Mouse (Mus musculus) myocyte (in vitro differentiated cells): ENCODE measurements around the gene Hcn2. TPM values are rescaled to one million over a fixed set of nuclear protein-coding genes. Genes with fewer than 3 reads are reported as not detected.
A peak's percentile ranks its signal among the peaks of the same experiment; 100 is the strongest.
"Not testable (repeated sequence)": the region's sequence is repeated elsewhere in the genome, so short reads cannot be mapped to it uniquely, and the experiment has no call there.

Experiments
- H3K27me3 ChIP-seq: one replicate; pipeline ENCODE4 v1.6.1; 2011; ENCODE audit not compliant: control insufficient read depth, insufficient read depth, insufficient read length
- H3K36me3 ChIP-seq: one replicate; pipeline ENCODE4 v1.6.1; 2011; ENCODE audit not compliant: control insufficient read depth, insufficient read depth
- H3K4me2 ChIP-seq: one replicate; pipeline ENCODE4 v1.6.1; 2011; ENCODE audit warnings: low read depth, control low read depth
- H3K4me3 ChIP-seq: one replicate; pipeline ENCODE4 v1.5.1; 2011; ENCODE audit warnings: mild to moderate bottlenecking, control low read depth, moderate library complexity
- H3K79me2 ChIP-seq: one replicate; pipeline ENCODE4 v1.6.1; 2011; ENCODE audit not compliant: control insufficient read depth, insufficient read depth
- H3ac ChIP-seq: one replicate; pipeline ENCODE4 v1.6.1; 2011; ENCODE audit not compliant: control insufficient read depth, insufficient read length
- CEBPB ChIP-seq: IDR thresholded peaks from 2 replicates; pipeline ENCODE4 v1.6.1; 2011; ENCODE audit warnings: mild to moderate bottlenecking, moderate library complexity; ENCODE audit not compliant: poor library complexity, insufficient read depth, severe bottlenecking
- E2F4 ChIP-seq: IDR thresholded peaks from one replicate; pipeline ENCODE4 v1.6.1; 2011; ENCODE audit warnings: mild to moderate bottlenecking, control low read depth, moderate library complexity; ENCODE audit not compliant: insufficient read depth
- MAX ChIP-seq: IDR thresholded peaks from one replicate; pipeline ENCODE4 v1.6.1; 2011; ENCODE audit warnings: low read depth, mild to moderate bottlenecking, control low read depth
- MYOD1 ChIP-seq, 3 experiments: IDR thresholded peaks; one replicate each; pipeline ENCODE4 v1.6.1; 2011; ENCODE audit warnings: control low read depth in 2 of 3, low read depth in 2 of 3, mild to moderate bottlenecking in 2 of 3, moderate library complexity in 1 of 3; ENCODE audit not compliant: insufficient read length in 2 of 3, control insufficient read depth in 1 of 3
- MYOG ChIP-seq, 3 experiments: IDR thresholded peaks; one replicate each; pipeline ENCODE4 v1.6.1; 2011; ENCODE audit warnings: control low read depth in 2 of 3, low read depth in 2 of 3, mild to moderate bottlenecking in 2 of 3; ENCODE audit not compliant: insufficient read length in 2 of 3, control insufficient read depth in 1 of 3, insufficient read depth in 1 of 3
- POLR2A ChIP-seq: IDR thresholded peaks from one replicate; pipeline ENCODE4 v1.6.1; 2011; ENCODE audit warnings: low read depth, mild to moderate bottlenecking, control low read depth, moderate library complexity; ENCODE audit not compliant: insufficient read length
- POLR2AphosphoS2 ChIP-seq: IDR thresholded peaks from one replicate; pipeline ENCODE4 v1.6.1; 2011; ENCODE audit warnings: low read depth, control low read depth; ENCODE audit not compliant: insufficient read length
- REST ChIP-seq: IDR thresholded peaks from one replicate; pipeline ENCODE4 v1.6.1; 2011; ENCODE audit warnings: mild to moderate bottlenecking, control low read depth, moderate library complexity; ENCODE audit not compliant: insufficient read depth, insufficient read length
- SRF ChIP-seq: IDR thresholded peaks from one replicate; pipeline ENCODE4 v1.6.1; 2011; ENCODE audit warnings: low read depth; ENCODE audit not compliant: control insufficient read depth, insufficient read length
- TCF12 ChIP-seq: IDR thresholded peaks from one replicate; pipeline ENCODE4 v1.6.1; 2011; ENCODE audit warnings: mild to moderate bottlenecking, control low read depth; ENCODE audit not compliant: poor library complexity, insufficient read depth, severe bottlenecking
- TCF3 ChIP-seq: IDR thresholded peaks from one replicate; pipeline ENCODE4 v1.6.1; 2011; ENCODE audit warnings: low read depth, control low read depth; ENCODE audit not compliant: insufficient read length
- USF1 ChIP-seq: IDR thresholded peaks from one replicate; pipeline ENCODE4 v1.6.1; 2011; ENCODE audit warnings: low read depth, mild to moderate bottlenecking, control low read depth, moderate library complexity
- polyA plus RNA-seq: library from polyadenylated mRNA; unstranded; fragments of >200 nt; fragmentation: generic; extraction: Trizol; gene quantifications from one replicate; pipeline ENCODE4 v1.2.1, GENCODE M21; 2012; ENCODE audit warnings: missing spikeins

Hcn2 gene
- polyA plus RNA-seq, 1 experiment: 0.35 TPM

GRCm38 (mm10) chr10:79701443-79702129 lies 14.8 kb upstream of the Hcn2 start:
- Histone ChIP-seq H3K4me3 (no peak overlapping the region), H3K79me2 (peaks cover 23% of the 10 kb centered on the region), H3K4me2 (peak overlapping the region; percentile 50), H3K27me3 (no peaks in the 10 kb centered on the region), H3ac (no peak overlapping the region), H3K36me3 (no peaks in the 10 kb centered on the region)
- no peak for TF ChIP-seq CEBPB
- no peak for TF ChIP-seq REST
- TF ChIP-seq SRF: no peak
- no peak for TF ChIP-seq TCF3
- TF ChIP-seq MYOD1 (IDR thresholded peaks at IDR 0.05; ENCODE audit: control insufficient read depth in 1 of 3, insufficient read length in 2 of 3, low read depth in 2 of 3): no peak
- TF ChIP-seq MAX: no peak
- no peak for TF ChIP-seq TCF12
- no peak for TF ChIP-seq MYOG (IDR thresholded peaks at IDR 0.05; ENCODE audit: control insufficient read depth in 1 of 3, insufficient read depth in 1 of 3, insufficient read length in 2 of 3, low read depth in 2 of 3)

GRCm38 (mm10) chr10:79702970-79703369 lies 13.5 kb upstream of the Hcn2 start:
- H3K4me3 ChIP-seq, H3K27me3 ChIP-seq, H3K36me3 ChIP-seq, H3K4me2 ChIP-seq, H3ac ChIP-seq: not testable (repeated sequence)
- peaks cover 36% of the 10 kb centered on the region for H3K79me2 ChIP-seq

GRCm38 (mm10) chr10:79703541-79703940 lies 12.9 kb upstream of the Hcn2 start:
- TF ChIP-seq E2F4 (no peak), POLR2A (no peak), MYOD1 (IDR thresholded peaks at IDR 0.05; ENCODE audit: control insufficient read depth in 1 of 3, insufficient read length in 2 of 3, low read depth in 2 of 3) (no peak), TCF3 (no peak), POLR2AphosphoS2 (no peak), REST (no peak), MYOG (IDR thresholded peaks at IDR 0.05; ENCODE audit: control insufficient read depth in 1 of 3, insufficient read depth in 1 of 3, insufficient read length in 2 of 3, low read depth in 2 of 3) (no peak), USF1 (no peak), TCF12 (no peak), SRF (no peak), CEBPB (no peak), MAX (no peak)
- Histone ChIP-seq H3K36me3 (no peaks in the 10 kb centered on the region), H3ac (no peak overlapping the region), H3K79me2 (peaks cover 42% of the 10 kb centered on the region), H3K4me2 (peak overlapping the region; percentile 81), H3K27me3 (no peaks in the 10 kb centered on the region), H3K4me3 (peak overlapping the region; percentile 93)

- Histone ChIP-seq H3K27me3 (no peaks in the 10 kb centered on the region), H3K4me2 (peak within 1 kb of the TSS; percentile 96), H3K79me2 (peaks cover 43% of the 10 kb centered on the region), H3ac (peak within 1 kb of the TSS; percentile 66), H3K4me3 (peak within 1 kb of the TSS; percentile 93), H3K36me3 (no peaks in the 10 kb centered on the region)
- TF ChIP-seq E2F4 (no peak), MYOG (IDR thresholded peaks at IDR 0.05; ENCODE audit: control insufficient read depth in 1 of 3, insufficient read depth in 1 of 3, insufficient read length in 2 of 3, low read depth in 2 of 3) (peak in 2 of 3 experiments; percentile 23 to 53), POLR2A (peak; percentile 99), USF1 (peak; percentile 91), POLR2AphosphoS2 (peak; percentile 97), TCF3 (no peak), SRF (peak; percentile 43), REST (no peak), CEBPB (no peak), TCF12 (no peak), MYOD1 (IDR thresholded peaks at IDR 0.05; ENCODE audit: control insufficient read depth in 1 of 3, insufficient read length in 2 of 3, low read depth in 2 of 3) (peak in 1 of 3 experiments; percentile 2), MAX (no peak)
These were observed 12.1 kb upstream of the Hcn2 start, which contains the start of gene Bsg for GRCm38 (mm10) chr10:79704065-79704969. Bsg (plus strand) TSS chr10:79704491.
